Mouse (Mus musculus) ES-Bruce4 (cell line): ENCODE measurements around the gene Fam172a. TPM values are rescaled to one million over a fixed set of nuclear protein-coding genes. Genes with fewer than 3 reads are reported as not detected.

ENCODE experiments used
- H3K27ac ChIP-seq: 2 replicates; pipeline ENCODE4 v1.5.1; 2012; ENCODE audit warnings: low read length, inconsistent platforms; ENCODE audit not compliant: insufficient read depth
- H3K27me3 ChIP-seq: 2 replicates; pipeline ENCODE4 v1.6.1; 2012; ENCODE audit warnings: mild to moderate bottlenecking, low read length, inconsistent platforms; ENCODE audit not compliant: control insufficient read depth, poor library complexity, insufficient read depth, severe bottlenecking
- H3K36me3 ChIP-seq: 2 replicates; pipeline ENCODE4 v1.6.1; 2012; ENCODE audit warnings: inconsistent platforms, mild to moderate bottlenecking, low read length, moderate library complexity; ENCODE audit not compliant: control insufficient read depth, poor library complexity, insufficient read depth, severe bottlenecking
- H3K4me1 ChIP-seq: one replicate; pipeline ENCODE4 v1.8.1; 2011; ENCODE audit warnings: low read length; ENCODE audit not compliant: control insufficient read depth, insufficient read depth
- H3K4me3 ChIP-seq: 2 replicates; pipeline ENCODE4 v1.5.1; 2011; ENCODE audit warnings: low read depth, mild to moderate bottlenecking, low read length
- H3K9ac ChIP-seq: 2 replicates; pipeline ENCODE4 v1.6.1; 2012; ENCODE audit warnings: low read depth, mild to moderate bottlenecking, inconsistent platforms; ENCODE audit not compliant: poor library complexity, severe bottlenecking
- H3K9me3 ChIP-seq: replicated peaks from 2 replicates; pipeline ENCODE4 v1.6.1; 2012; ENCODE audit warnings: mild to moderate bottlenecking, low read length, inconsistent platforms; ENCODE audit not compliant: control insufficient read depth, poor library complexity, insufficient read depth, severe bottlenecking
- CTCF ChIP-seq: IDR thresholded peaks from one replicate; pipeline ENCODE4 v1.8.1; 2011; ENCODE audit warnings: low read depth, low read length
- EP300 ChIP-seq: IDR thresholded peaks from 2 replicates; pipeline ENCODE4 v1.6.1; 2011; ENCODE audit warnings: low read depth, low read length; ENCODE audit not compliant: insufficient read depth
- POLR2A ChIP-seq: IDR thresholded peaks from one replicate; pipeline ENCODE4 v1.8.1; 2011; ENCODE audit warnings: low read length; ENCODE audit not compliant: insufficient read depth
- polyA plus RNA-seq: library from polyadenylated mRNA; stranded (reverse); fragments of >200 nt; gene quantifications from 2 replicates; pipeline ENCODE4 v1.2.4, GENCODE M21; 2011; ENCODE audit warnings: low read depth; ENCODE audit not compliant: missing spikeins, insufficient read depth, insufficient read length

Gene Fam172a
- polyA plus RNA-seq, 1 experiment: 16.7 TPM

DNA sequence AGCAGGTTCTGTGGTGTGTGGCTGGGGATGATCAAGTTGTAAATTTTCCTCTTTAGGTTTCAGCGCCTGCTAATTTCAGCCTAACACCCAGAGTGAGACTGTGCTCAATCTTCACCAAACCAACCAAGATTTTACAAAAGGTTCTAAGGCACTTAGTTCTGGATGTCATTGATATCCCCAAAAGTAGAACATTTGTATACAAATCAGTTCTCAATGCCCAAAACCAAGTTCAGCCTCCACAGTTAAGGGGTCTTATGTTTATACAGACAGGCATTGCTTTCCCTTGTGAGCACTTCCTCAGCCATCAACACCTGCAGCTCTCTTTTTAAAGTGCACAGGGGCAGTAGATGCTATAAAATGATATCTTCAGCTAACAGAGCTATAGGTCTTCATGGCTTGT is 473.1 kb downstream of the Fam172a start:
- no peaks in the 10 kb centered on the region for H3K36me3 ChIP-seq
- H3K4me3 ChIP-seq: no peak overlapping the region
- no peaks in the 10 kb centered on the region for H3K9me3 ChIP-seq
- no peak overlapping the region for H3K9ac ChIP-seq
- TF ChIP-seq POLR2A: no peak
- no peak for TF ChIP-seq EP300
- TF ChIP-seq CTCF: no peak
- no peak overlapping the region for H3K27ac ChIP-seq
- H3K27me3 ChIP-seq: peaks cover 12% of the 10 kb centered on the region
- no peaks in the 10 kb centered on the region for H3K4me1 ChIP-seq

- no peaks in the 10 kb centered on the region for H3K9me3 ChIP-seq
- H3K9ac ChIP-seq: no peak overlapping the region
- H3K4me3 ChIP-seq: no peak overlapping the region
- H3K27me3 ChIP-seq: peaks cover 12% of the 10 kb centered on the region
- no peaks in the 10 kb centered on the region for H3K4me1 ChIP-seq
- H3K36me3 ChIP-seq: no peaks in the 10 kb centered on the region
- no peak for TF ChIP-seq POLR2A
- no peak for TF ChIP-seq EP300
- no peak for TF ChIP-seq CTCF
- H3K27ac ChIP-seq: no peak overlapping the region
These were observed 474.1 kb downstream of the Fam172a start for GRCm38 (mm10) chr13:78175821-78176380.

DNA sequence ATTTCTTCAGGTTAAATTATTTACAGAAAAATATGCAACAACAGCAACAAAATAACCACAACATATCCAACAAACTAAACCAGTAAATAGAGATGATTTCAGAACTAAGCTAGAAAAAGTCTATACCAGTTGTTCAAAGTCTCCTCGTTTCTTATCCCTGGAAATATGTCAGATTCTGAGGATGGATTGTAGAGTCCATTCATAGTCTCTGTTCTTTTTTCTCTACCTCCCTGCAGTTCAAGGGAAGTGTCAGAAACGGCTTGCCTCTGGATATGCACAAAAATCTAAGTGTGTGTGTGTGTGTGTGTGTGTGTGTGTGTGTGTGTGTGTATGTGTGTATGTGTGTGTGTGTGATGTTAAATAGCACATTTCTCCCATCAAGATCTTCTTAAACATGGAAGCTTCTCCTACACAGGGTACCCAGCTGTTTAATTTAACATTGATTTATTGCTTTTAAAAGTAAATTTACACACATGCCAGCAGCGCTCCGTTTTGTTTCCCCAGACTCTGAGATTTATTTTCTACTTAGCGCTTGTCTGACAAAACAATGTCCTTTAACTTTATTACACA is 475.6 kb downstream of the Fam172a start:
- Histone ChIP-seq H3K27me3 (peaks cover 20% of the 10 kb centered on the region), H3K4me3 (no peak overlapping the region), H3K27ac (no peak overlapping the region), H3K9me3 (peaks cover 2% of the 10 kb centered on the region; the same call in 1 of the 2 replicates), H3K9ac (no peak overlapping the region), H3K36me3 (no peaks in the 10 kb centered on the region), H3K4me1 (no peaks in the 10 kb centered on the region)
- TF ChIP-seq EP300: no peak
- no peak for TF ChIP-seq POLR2A
- no peak for TF ChIP-seq CTCF

DNA sequence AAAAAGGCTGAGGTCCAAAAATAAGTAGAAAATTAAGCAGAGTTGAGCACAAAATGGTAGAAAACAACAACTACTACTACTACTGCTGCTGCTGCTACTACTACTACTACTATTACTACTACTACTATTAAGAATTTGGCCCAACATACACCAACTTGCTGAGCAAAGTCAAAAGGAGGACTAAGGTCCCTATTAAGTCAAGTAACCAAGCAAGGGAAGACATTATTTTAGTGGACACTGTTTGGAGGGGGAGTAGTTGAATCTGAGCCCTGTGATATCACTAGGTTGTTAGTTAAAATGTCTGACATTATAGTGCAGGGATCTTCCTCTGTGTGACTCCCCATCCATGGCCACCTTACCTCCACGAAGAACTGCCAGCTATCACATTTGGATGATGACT is 476.2 kb downstream of the Fam172a start:
- H3K36me3 ChIP-seq: no peaks in the 10 kb centered on the region
- no peak overlapping the region for H3K27ac ChIP-seq
- TF ChIP-seq EP300: no peak
- no peak for TF ChIP-seq POLR2A
- no peak for TF ChIP-seq CTCF
- H3K9ac ChIP-seq: no peak overlapping the region
- H3K9me3 ChIP-seq: peaks cover 6% of the 10 kb centered on the region; the same call in 1 of the 2 replicates
- peaks cover 20% of the 10 kb centered on the region for H3K27me3 ChIP-seq
- H3K4me3 ChIP-seq: no peak overlapping the region
- no peaks in the 10 kb centered on the region for H3K4me1 ChIP-seq

- Histone ChIP-seq H3K9ac (no peak overlapping the region), H3K27me3 (peaks cover 22% of the 10 kb centered on the region), H3K36me3 (no peaks in the 10 kb centered on the region), H3K4me1 (no peaks in the 10 kb centered on the region), H3K9me3 (peaks cover 6% of the 10 kb centered on the region; the same call in 1 of the 2 replicates), H3K4me3 (no peak overlapping the region), H3K27ac (no peak overlapping the region)
- TF ChIP-seq CTCF (no peak), POLR2A (no peak), EP300 (no peak)
These were observed 476.9 kb downstream of the Fam172a start for GRCm38 (mm10) chr13:78178771-78179170.
